Mouse (Mus musculus) lung, adult 2 months (tissue): ENCODE measurements at regions not wholly inside any gene's neighbourhood (a gene's known extent, or its start where the extent isn't known, plus 50 kb on each side); places are given as distances from the start of the nearest gene placed in this dataset.

Experiments used
- DNase-seq: peaks from one replicate; pipeline ENCODE4 v3.0.0; 2022
- H3K4me1 ChIP-seq: fragments of 200-500 bp; 2 replicates; pipeline ENCODE4 v1.6.1; 2011; ENCODE audit warnings: low read length; ENCODE audit not compliant: control insufficient read depth, insufficient read depth
- H3K4me3 ChIP-seq: fragments of 200-500 bp; replicated peaks from 2 replicates; pipeline ENCODE3; 2011; ENCODE audit warnings: low read depth, mild to moderate bottlenecking, control low read depth, low read length; ENCODE audit errors: extremely low read depth
- CTCF ChIP-seq: fragments of 200-500 bp; IDR thresholded peaks from 2 replicates; pipeline ENCODE4 v1.5.1; 2011; ENCODE audit warnings: mild to moderate bottlenecking, low read length, control low read depth; ENCODE audit not compliant: insufficient read depth
- POLR2A ChIP-seq: fragments of 200-500 bp; IDR thresholded peaks from 2 replicates; pipeline ENCODE4 v1.6.1; 2011; ENCODE audit warnings: low read depth, mild to moderate bottlenecking, control low read depth, low read length, borderline replicate concordance; ENCODE audit errors: extremely low read depth
- WGBS: fragments of 180-500 bp; shearing (Covaris S2); methylation state at CpG from one replicate; pipeline ENCODE4 v1.1.7; 2018; 5-methylcytosine and 5-hydroxymethylcytosine counted together

DNA sequence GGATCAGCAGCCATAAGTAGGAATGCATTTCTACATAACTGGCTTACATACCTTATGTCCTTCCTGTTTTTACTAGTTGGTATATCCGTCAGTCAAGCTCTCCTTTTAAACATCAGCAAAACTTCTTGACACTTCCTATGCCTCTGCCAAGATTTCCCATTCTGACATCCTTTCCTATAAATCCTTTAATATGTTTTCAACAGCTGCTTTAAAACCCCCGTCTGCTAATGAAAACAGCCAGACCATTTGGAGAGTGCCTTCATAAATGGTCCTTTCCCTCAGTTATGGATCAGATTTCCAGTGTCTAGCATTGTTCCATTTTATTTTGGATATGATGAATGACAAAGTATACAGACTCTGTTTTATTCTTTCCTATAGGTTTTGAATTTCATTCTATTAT, 270.7 kb upstream of the Rgmb start:
- 42% methylated on average over 2 of the region's 2 CpGs for WGBS
- Histone ChIP-seq H3K4me3 (no peak overlapping the region), H3K4me1 (no peaks in the 10 kb centered on the region)
- TF ChIP-seq CTCF (no peak), POLR2A (no peak)
- no peak for DNase-seq

DNA sequence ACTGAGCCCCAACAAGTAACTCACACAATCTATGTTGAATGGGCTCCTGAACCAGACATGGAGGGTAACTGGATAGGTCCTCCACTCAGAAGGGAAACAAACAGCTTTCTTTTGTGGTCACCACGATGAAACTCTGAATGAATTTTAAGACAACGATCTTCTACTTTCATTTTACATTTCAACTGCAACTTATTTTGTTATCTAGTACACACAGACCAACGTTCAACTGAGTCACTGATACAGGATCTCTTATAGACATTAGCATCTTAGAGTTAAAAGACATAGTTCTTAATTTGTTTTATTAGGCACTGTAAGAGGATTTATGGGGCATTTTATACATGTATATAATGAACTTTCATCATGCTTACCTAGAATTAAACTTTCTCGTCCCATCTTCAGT, 262.1 kb upstream of the Rgmb start:
- TF ChIP-seq POLR2A (no peak), CTCF (no peak)
- no peak for DNase-seq
- Histone ChIP-seq H3K4me1 (no peaks in the 10 kb centered on the region), H3K4me3 (no peak overlapping the region)
- 78% methylated on average over 4 of the region's 4 CpGs for WGBS

DNA sequence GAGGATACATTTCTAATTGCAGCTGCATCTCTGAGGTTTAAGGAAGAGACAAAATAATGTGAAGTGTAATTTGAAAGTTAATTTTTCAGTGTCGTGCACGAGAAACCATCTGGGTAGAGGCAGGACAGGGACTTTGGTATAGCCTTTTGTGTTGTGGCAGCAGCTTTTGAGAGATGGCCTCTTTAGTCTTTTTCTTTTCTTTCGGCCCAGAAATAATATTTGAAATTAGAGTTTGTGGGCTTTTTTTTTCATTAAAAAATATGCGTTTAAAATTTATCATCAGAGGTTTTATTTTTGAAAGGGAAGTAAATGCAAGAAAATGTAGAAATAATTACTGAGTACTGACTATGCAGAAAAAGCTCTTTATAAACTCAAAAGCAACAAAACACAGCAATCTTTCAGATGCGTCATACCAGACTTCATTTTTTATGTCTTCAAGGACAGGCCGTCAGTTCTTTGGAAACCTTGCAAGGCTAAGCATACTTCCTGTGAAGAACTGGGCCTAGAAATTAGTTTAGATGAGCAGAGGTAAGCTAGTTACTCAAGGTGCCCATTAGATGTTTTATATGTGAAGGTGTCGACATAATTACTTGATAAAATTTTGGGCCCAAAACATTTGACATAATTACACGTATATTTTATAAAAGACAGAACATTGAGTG, 258.9 kb upstream of the Rgmb start:
- Histone ChIP-seq H3K4me1 (no peaks in the 10 kb centered on the region), H3K4me3 (no peak overlapping the region)
- 78% methylated on average over 8 of the region's 8 CpGs for WGBS
- DNase-seq, result no peak
- no peak for TF ChIP-seq POLR2A
- no peak for TF ChIP-seq CTCF

DNA sequence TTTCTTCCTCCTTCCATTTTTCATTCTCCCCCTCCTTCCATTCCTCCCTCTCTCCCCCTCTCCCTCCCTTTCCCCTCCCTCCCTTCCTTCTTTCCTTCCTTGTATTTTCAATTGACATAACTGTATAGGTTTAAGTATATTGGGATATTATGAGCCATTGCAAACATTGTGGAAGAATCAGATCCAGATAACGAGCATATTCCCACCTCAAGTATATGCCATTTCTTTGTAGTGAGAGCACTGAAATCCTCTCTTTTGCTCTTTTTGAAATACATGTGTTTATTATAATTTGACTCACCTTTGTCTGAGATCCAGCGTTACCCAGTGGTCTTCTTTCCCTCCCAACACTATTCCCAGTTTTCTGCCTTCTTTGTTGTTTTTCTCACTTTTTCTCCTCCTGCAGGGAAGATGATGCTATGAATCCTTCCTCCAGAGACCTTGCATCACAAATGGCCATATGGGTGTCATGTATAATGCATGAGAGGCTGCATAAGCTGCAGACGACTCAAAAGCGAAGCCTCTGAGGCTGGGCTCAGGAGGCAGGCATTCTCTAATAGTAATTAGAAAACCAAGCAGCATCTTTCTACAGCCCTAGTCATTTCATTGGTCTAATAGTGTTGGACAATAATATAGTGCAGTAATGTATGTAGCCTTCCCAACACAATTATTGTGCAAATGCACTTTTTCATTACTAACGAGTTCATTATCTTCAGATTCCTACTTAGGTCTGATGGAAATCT, 258.2 kb upstream of the Rgmb start:
- DNase-seq, result no peak
- WGBS, result 64% methylated on average over 5 of the region's 5 CpGs
- TF ChIP-seq CTCF (no peak), POLR2A (no peak)
- Histone ChIP-seq H3K4me3 (no peak overlapping the region), H3K4me1 (no peaks in the 10 kb centered on the region)

DNA sequence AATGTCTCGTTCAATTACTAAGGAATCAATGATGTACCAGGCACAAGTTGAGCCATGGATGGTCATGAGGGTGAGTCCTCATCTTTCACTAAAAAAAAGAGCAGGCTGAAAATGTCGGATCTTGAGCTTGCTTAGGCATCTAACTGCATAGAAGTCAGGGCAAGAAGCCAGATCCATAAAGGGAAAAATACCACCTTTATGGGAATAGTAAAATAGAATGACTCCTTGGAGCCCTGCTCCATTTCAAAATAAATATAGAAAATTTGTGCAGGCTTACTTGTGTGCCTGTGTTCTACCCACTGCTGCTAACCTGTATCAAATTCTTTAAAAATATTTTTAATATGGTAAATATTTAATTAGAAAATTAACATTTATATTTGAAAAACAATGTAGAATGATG, 256.2 kb upstream of the Rgmb start:
- 68% methylated on average over 2 of the region's 2 CpGs for WGBS
- no peaks in the 10 kb centered on the region for H3K4me1 ChIP-seq
- TF ChIP-seq POLR2A (no peak), CTCF (no peak)

DNA sequence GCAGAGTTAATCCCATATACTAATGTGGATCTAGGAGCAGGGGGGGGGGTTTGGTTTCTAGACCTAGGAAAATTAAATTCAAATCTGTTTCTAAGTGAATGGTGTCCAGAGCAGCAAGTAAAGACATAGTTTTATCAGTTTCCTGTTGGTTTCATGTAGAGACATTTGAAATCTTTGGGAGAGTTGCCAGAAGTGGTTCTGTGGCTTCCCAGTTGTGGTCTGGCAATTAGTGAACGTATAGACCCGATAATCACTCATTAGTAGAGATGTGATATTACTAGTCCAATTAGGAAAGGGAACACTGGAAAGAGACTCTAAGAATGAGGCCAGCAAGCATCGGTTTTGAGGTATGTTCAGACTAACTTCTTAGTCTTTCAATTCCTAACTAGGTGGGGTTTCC, 252.0 kb upstream of the Rgmb start:
- H3K4me3 ChIP-seq, result no peak overlapping the region
- TF ChIP-seq CTCF, result no peak
- no peak for TF ChIP-seq POLR2A
- WGBS, result 83% methylated on average over 3 of the region's 3 CpGs
- H3K4me1 ChIP-seq, result no peaks in the 10 kb centered on the region
- no peak for DNase-seq

More for the DNA sequence above, 256.2 kb upstream of the Rgmb start:
- no peak for DNase-seq
- H3K4me3 ChIP-seq, result no peak overlapping the region

DNA sequence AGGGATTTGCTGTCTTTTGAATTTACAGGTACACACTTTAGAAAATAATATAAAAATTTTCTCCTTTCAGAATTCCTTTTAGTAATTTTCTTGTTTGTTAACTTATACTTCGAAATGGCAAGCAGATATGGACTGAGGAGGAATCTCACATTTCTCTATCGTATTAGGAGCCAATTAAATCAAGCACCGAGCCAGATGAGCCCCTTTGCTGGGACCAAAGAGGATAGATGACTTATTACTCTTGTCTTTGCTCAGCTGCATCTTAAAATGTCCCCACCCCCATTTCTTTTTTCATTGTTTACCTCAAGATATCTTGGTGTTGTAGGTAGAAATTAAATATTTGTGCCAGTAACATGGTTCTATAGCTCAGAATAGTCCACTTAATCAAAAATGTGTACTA, 247.7 kb upstream of the Rgmb start:
- TF ChIP-seq CTCF, result no peak
- TF ChIP-seq POLR2A, result no peak
- no peak for DNase-seq
- WGBS, result 74% methylated on average over 3 of the region's 3 CpGs
- Histone ChIP-seq H3K4me3 (no peak overlapping the region), H3K4me1 (no peaks in the 10 kb centered on the region)

DNA sequence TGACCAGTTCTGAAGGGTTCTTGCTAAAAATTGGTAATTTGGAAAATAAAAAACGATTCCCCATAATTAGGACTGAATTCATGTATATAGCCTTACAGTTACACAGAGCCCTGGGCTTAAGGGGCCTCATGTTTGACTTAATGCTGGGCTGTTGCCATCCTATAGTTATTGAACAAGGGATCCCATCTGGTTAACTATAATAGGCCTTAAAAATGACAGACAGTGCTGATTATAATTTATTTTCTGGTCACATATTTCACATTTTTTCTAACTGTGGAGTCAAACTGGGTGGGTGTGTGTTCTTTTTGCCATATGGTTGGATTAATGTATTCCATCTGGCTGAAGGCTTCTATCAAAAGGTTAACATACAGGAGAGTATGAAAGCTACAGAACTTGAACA, 238.5 kb upstream of the Rgmb start:
- H3K4me1 ChIP-seq, result no peaks in the 10 kb centered on the region
- no peak for DNase-seq
- TF ChIP-seq POLR2A (no peak), CTCF (no peak)
- WGBS, result 36% methylated on average over 1 of the region's 1 CpGs
- H3K4me3 ChIP-seq, result no peak overlapping the region

DNA sequence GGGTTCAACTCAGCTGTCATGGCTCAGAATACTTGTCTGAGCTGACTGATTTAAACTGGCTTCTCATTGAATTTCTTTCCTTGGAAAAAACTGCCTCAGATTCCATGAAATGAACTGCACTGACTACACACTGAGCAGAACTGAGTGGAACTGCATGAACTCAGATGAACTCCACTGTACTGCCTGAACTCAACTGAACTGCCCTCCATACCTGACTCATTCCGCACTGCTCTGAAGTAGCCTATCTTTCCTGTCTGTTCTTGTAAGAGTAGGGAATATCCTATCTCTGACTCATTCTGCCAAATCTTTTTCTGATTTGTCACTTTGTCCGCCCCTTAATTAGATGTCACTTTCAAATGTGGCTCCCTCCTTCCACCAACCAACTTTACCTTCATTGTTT, 237.0 kb upstream of the Rgmb start:
- WGBS, result 88% methylated on average over 2 of the region's 2 CpGs
- TF ChIP-seq CTCF (no peak), POLR2A (no peak)
- H3K4me1 ChIP-seq, result no peaks in the 10 kb centered on the region
- no peak overlapping the region for H3K4me3 ChIP-seq
- DNase-seq, result no peak

DNA sequence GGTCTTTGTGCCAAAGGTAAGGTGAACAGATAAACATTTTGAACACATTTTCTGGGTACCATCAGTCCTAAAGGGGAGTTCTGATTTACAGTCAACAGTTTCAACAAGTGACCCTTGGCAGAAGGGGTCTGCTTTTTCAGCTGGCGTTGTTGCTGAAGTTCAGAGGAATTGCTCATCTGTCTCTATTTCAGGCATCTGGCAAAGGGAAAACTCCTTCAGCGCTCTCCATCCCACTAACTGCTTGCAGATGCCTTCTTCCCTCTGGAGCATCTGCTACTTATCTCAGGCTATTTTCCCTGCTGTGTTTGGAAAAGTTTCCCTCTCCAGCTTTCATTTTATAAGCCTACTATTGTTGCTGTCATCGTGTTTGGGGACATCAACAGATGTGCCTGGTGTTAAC, 223.6 kb upstream of the Rgmb start:
- H3K4me1 ChIP-seq, result peaks cover 4% of the 10 kb centered on the region; the same call in 1 of the 2 replicates
- 44% methylated on average over 3 of the region's 3 CpGs for WGBS
- TF ChIP-seq POLR2A (no peak), CTCF (no peak)
- no peak overlapping the region for H3K4me3 ChIP-seq
- no peak for DNase-seq
